Mouse (Mus musculus) C2C12 (cell line): ENCODE data around the gene Slit3. TPM values are rescaled to one million over a fixed set of nuclear protein-coding genes. Genes with fewer than 3 reads are reported as not detected.

Source experiments
- H3K27me3 ChIP-seq: one replicate; pipeline ENCODE4 v1.6.1; 2011; ENCODE audit not compliant: control insufficient read depth, insufficient read depth, insufficient read length
- H3K36me3 ChIP-seq: one replicate; pipeline ENCODE4 v1.6.1; 2011; ENCODE audit not compliant: control insufficient read depth, insufficient read depth
- H3K4me3 ChIP-seq: one replicate; pipeline ENCODE4 v1.5.1; 2011; ENCODE audit warnings: mild to moderate bottlenecking, control low read depth; ENCODE audit not compliant: poor library complexity, insufficient read depth, severe bottlenecking
- H3K79me2 ChIP-seq: one replicate; pipeline ENCODE4 v1.6.1; 2011; ENCODE audit not compliant: control insufficient read depth, insufficient read depth
- H3K79me3 ChIP-seq: one replicate; pipeline ENCODE4 v1.6.1; 2011; ENCODE audit warnings: low read depth, control low read depth
- H3ac ChIP-seq: one replicate; pipeline ENCODE3; 2011; ENCODE audit warnings: low read depth; ENCODE audit not compliant: control insufficient read depth, insufficient read length
- CEBPB ChIP-seq: IDR thresholded peaks from one replicate; pipeline ENCODE4 v1.6.1; 2011; ENCODE audit warnings: low read depth, mild to moderate bottlenecking, control low read depth, moderate library complexity
- CTCF ChIP-seq: IDR thresholded peaks from one replicate; pipeline ENCODE4 v1.5.1; 2011; ENCODE audit not compliant: control insufficient read depth, insufficient read depth, insufficient read length
- FOSL1 ChIP-seq: IDR thresholded peaks from one replicate; pipeline ENCODE4 v1.8.0; 2011; ENCODE audit warnings: mild to moderate bottlenecking, low read length; ENCODE audit not compliant: poor library complexity, insufficient read depth, severe bottlenecking
- MAX ChIP-seq: IDR thresholded peaks from one replicate; pipeline ENCODE4 v1.6.1; 2011; ENCODE audit warnings: mild to moderate bottlenecking, control low read depth
- MYOD1 ChIP-seq: IDR thresholded peaks from one replicate; pipeline ENCODE4 v1.6.1; 2011; ENCODE audit warnings: low read depth; ENCODE audit not compliant: control insufficient read depth, insufficient read length
- MYOG ChIP-seq: IDR thresholded peaks from one replicate; pipeline ENCODE4 v1.6.1; 2011; ENCODE audit not compliant: control insufficient read depth, insufficient read length; ENCODE audit errors: extremely low read depth
- USF1 ChIP-seq: IDR thresholded peaks from one replicate; pipeline ENCODE4 v1.6.1; 2011; ENCODE audit warnings: low read depth, mild to moderate bottlenecking, control low read depth, moderate library complexity
- polyA plus RNA-seq: library from polyadenylated mRNA; unstranded; fragments of >200 nt; fragmentation: generic; extraction: Trizol; gene quantifications from one replicate; pipeline ENCODE4 v1.2.1, GENCODE M21; 2012; ENCODE audit warnings: missing spikeins

Slit3 gene
- polyA plus RNA-seq, 1 experiment = not detected

DNA sequence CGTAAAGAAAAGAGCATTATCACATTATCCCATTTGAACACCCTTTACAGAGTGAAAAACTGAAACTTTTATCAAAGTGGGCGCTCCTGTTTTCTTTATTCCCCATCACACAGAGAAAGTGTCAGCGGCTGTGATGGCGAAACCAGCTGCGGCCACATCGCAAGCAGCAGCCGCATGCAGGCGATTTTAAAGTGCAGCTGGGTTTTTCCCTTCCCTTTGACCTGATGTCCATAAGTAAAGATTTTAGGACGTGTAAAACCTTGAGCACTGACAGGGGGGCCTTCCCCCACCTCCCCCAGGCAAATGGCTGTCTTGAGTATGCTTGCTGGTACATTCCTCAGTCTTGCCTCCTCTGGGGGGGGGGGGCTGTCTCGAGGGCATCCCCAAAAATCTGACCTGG, 266.8 kb downstream of the Slit3 start:
- Histone ChIP-seq H3K27me3 (no peaks in the 10 kb centered on the region), H3K79me3 (no peaks in the 10 kb centered on the region), H3K36me3 (no peaks in the 10 kb centered on the region), H3ac (no peak overlapping the region), H3K4me3 (no peak overlapping the region), H3K79me2 (no peaks in the 10 kb centered on the region)
- TF ChIP-seq MYOD1 (no peak), USF1 (no peak), CEBPB (no peak), MAX (no peak), CTCF (no peak), MYOG (no peak), FOSL1 (no peak)

- no peaks in the 10 kb centered on the region for H3K27me3 ChIP-seq
- TF ChIP-seq USF1 (no peak), MYOG (no peak), FOSL1 (no peak), MYOD1 (no peak), CEBPB (no peak), MAX (no peak), CTCF (no peak)
- no peaks in the 10 kb centered on the region for H3K36me3 ChIP-seq
- H3K4me3 ChIP-seq = no peak overlapping the region
- H3K79me3 ChIP-seq = no peaks in the 10 kb centered on the region
- H3ac ChIP-seq = no peak overlapping the region
- H3K79me2 ChIP-seq = no peaks in the 10 kb centered on the region
Measured at GRCm38 (mm10) chr11:35388471-35388870, 267.4 kb downstream of the Slit3 start.

DNA sequence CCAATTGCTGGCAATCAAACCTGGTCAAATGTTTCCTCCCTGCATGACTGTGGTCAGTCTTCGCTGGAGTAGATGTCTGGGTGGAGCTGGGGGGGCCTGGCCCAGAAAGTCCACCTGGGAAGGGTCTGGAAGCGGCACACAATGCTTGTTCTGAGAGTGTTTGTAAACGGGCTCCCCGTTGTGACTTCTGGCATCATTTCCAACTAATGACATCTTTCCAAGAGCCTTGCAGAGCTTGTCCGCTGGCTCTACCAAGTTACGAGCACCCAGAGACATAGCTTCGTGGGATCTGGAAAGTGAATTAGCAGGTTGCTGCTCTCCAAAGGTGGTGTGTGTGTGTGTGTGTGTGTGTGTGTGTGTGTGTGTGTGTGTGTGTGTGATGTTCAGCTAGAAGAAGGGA, 268.3 kb downstream of the Slit3 start:
- H3K4me3 ChIP-seq = no peak overlapping the region
- no peak overlapping the region for H3ac ChIP-seq
- TF ChIP-seq USF1 (no peak), FOSL1 (no peak), CEBPB (no peak), CTCF (no peak), MYOG (no peak), MYOD1 (no peak), MAX (no peak)
- H3K79me2 ChIP-seq = no peaks in the 10 kb centered on the region
- H3K36me3 ChIP-seq = no peaks in the 10 kb centered on the region
- H3K79me3 ChIP-seq = no peaks in the 10 kb centered on the region
- no peaks in the 10 kb centered on the region for H3K27me3 ChIP-seq

DNA sequence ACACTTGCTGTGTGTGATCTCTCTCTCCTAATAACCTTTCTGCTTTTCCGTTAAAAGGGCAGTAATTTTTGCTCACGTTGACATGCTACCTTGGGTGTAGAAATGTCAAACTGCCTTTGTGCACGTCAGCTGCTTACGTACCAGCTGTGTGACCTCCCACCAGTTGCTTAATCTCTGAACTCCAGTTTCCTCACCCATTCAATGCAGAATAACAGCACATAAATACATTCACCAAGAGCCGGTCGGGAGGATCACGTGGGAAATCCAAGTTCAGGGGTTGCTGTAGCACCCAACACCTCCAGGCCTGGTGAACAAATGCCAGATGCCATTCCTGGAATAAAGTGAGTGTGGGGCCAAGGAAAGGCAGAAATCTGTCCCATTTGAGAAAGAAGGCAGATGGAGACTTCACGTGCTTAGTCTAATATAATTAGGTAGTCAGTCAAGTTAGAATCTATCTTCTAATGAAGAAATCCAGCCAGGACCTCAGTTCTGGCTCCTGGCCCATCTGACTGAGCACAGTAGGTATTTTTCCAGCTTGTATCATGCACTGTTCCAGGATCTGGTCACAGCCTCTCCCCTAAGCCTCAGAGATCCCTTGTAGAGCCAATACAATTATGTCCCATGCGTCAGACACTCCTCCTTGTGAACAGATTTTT, 268.9 kb downstream of the Slit3 start:
- H3K79me2 ChIP-seq = no peaks in the 10 kb centered on the region
- TF ChIP-seq MAX = no peak
- no peak for TF ChIP-seq FOSL1
- TF ChIP-seq CEBPB = no peak
- TF ChIP-seq CTCF = no peak
- TF ChIP-seq MYOD1 = no peak
- H3K27me3 ChIP-seq = no peaks in the 10 kb centered on the region
- H3K79me3 ChIP-seq = no peaks in the 10 kb centered on the region
- no peak overlapping the region for H3ac ChIP-seq
- H3K36me3 ChIP-seq = no peaks in the 10 kb centered on the region
- no peak overlapping the region for H3K4me3 ChIP-seq

- no peak overlapping the region for H3K4me3 ChIP-seq
- H3K79me3 ChIP-seq = no peaks in the 10 kb centered on the region
- no peaks in the 10 kb centered on the region for H3K36me3 ChIP-seq
- TF ChIP-seq MYOD1 (no peak), CEBPB (no peak), FOSL1 (no peak), CTCF (no peak), MAX (no peak), MYOG (no peak), USF1 (no peak)
- no peak overlapping the region for H3ac ChIP-seq
- H3K27me3 ChIP-seq = no peaks in the 10 kb centered on the region
- H3K79me2 ChIP-seq = no peaks in the 10 kb centered on the region
Measured at GRCm38 (mm10) chr11:35393815-35394214, 272.8 kb downstream of the Slit3 start.

- no peaks in the 10 kb centered on the region for H3K36me3 ChIP-seq
- H3K27me3 ChIP-seq = no peaks in the 10 kb centered on the region
- H3K4me3 ChIP-seq = no peak overlapping the region
- no peak overlapping the region for H3ac ChIP-seq
- no peaks in the 10 kb centered on the region for H3K79me2 ChIP-seq
- no peak for TF ChIP-seq MYOD1
- no peak for TF ChIP-seq CEBPB
- no peak for TF ChIP-seq FOSL1
- TF ChIP-seq MYOG = no peak
- no peak for TF ChIP-seq USF1
- TF ChIP-seq MAX = no peak
- TF ChIP-seq CTCF = no peak
- H3K79me3 ChIP-seq = no peaks in the 10 kb centered on the region
Measured at GRCm38 (mm10) chr11:35395376-35395775, 274.4 kb downstream of the Slit3 start.
